Mouse (Mus musculus): ENCODE measurements around the gene Pcolce2.

Gene Pcolce2

DNA sequence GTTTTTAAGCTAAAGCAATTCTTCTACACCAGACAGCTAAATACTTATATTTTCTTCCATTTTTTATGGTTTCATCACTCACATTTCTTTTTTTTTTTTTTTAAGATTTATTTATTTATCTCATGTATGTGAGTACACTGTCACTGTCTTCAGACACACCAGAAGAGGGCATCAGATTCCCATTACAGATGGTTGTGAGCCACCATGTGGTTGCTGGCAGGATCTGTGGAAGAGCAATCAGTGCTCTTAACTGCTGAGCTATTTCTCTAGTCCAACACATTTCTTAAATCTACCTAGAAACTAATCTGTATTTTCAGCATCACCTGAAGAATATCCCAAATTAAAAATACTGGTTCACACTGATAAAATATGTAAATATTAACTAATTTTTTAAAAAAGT lies 98.8 kb downstream of the Pcolce2 start:
- no peak for DNase-seq

DNA sequence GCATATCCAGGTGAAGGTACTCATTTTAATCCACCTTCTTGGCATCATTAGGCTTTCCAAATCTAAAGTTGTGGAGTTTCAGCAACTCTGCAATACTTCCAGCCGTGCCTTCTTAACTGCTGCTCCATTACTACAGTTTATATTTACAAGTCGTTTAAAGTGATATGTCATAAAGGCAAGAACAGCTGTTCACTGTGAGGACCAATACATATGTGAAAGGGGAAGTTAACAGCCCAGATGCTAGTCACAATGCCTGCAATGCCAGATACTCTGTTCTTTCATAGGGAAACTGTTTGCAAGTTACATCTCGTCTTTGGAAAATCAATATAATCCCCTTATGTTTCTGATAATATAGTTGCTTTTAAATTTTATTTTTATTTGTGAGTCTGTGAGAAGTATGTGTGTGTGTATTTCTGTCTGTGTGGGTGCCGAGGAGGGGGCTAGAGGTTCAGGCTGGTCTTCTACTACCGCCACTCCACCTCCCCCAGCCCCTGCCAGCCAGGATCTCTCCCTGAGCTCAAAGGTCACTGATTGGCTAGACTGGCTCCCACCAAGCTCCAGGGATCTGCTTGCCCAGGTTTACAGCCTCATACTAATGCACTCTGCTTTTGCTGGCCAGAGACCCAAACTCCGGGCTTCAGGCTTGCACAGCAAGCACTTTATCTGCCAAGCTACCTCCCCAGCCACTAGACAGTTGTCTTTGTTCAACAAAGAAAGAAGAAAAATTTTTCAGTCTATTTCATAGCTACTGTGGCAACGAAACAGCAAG lies 107.6 kb downstream of the Pcolce2 start:
- no peak for DNase-seq

DNA sequence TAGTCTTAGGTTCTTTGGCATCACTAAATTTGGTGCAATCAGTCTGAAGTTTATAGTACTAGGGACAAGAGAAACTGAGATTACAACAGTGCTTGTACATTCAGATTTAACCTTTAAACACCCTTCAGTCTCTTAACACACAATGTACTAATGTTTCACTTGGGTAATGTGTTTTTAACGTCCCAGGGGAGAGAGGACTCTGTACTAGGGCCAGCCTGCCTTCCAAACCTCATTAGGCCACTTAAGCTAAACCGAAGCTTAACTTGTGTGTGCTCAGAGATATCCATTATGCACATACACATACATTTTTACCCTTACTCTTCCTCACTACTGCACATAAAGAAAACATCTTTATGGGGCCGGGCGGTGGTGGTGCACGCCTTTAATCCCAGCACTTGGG lies 109.9 kb downstream of the Pcolce2 start:
- DNase-seq: no peak
